Mouse (Mus musculus): ENCODE results near the gene Acot7.

The Acot7 gene

GRCm38 (mm10) chr4:152276389-152277347 lies 98.7 kb downstream of the Acot7 start:
- POLR2A ChIA-PET, result interaction anchor here in 2 of 4 experiments (1.0 to 1.4 kb wide), 3 partner anchors 9 to 82 kb away, joined by 3 to 6 read pairs (median 3); no protein-coding TSS in a partner anchor
- CTCF ChIA-PET, result interaction anchor here (0.5 to 5.3 kb wide), 68 partner anchors 8 to 357 kb away, joined by 3 to 50 read pairs (median 4); partner anchors contain the start of genes Rnf207 (in 2 of the 4), Chd5 (in 1 of the 4) and Icmt (in 1 of the 4)

GRCm38 (mm10) chr4:152277916-152278315 lies 100.0 kb downstream of the Acot7 start:
- ChIA-PET CTCF (interaction anchor here in 2 of 4 experiments (0.7 to 2.5 kb wide), 2 partner anchors 11 to 124 kb away, joined by 3 to 13 read pairs; no protein-coding TSS in a partner anchor), POLR2A (no interaction called here)

GRCm38 (mm10) chr4:152278986-152279385 lies 101.1 kb downstream of the Acot7 start:
- POLR2A ChIA-PET, result no interaction called here
- CTCF ChIA-PET, result interaction anchor here in 1 of 4 experiments (1.7 kb wide), 1 partner anchor 14 kb away, joined by 4 read pairs; no protein-coding TSS in a partner anchor

- ChIA-PET CTCF (interaction anchor here in 3 of 4 experiments (0.6 to 3.7 kb wide), 18 partner anchors 9 to 313 kb away, joined by 3 to 27 read pairs (median 5); partner anchors contain the start of genes Acot7 (in 1 of the 3), Rnf207 (in 1 of the 3) and Rpl22 (in 1 of the 3)), POLR2A (interaction anchor here (0.5 to 1.6 kb wide), 12 partner anchors 9 to 203 kb away, joined by 3 to 10 read pairs (median 4); partner anchors contain the start of genes Hes3 (in 3 of the 4), Icmt (in 1 of the 4) and Rpl22 (in 1 of the 4))
Observed at GRCm38 (mm10) chr4:152281601-152282000, 103.7 kb downstream of the Acot7 start.

- POLR2A ChIA-PET, result interaction anchor here (0.7 to 1.6 kb wide), 8 partner anchors 9 to 240 kb away, joined by 3 to 6 read pairs (median 4); partner anchors contain the start of genes Hes3 (in 1 of the 4) and Rpl22 (in 1 of the 4)
- CTCF ChIA-PET, result interaction anchor here (0.6 to 3.7 kb wide), 17 partner anchors 9 to 532 kb away, joined by 3 to 27 read pairs (median 5); partner anchors contain the start of genes Acot7 (in 1 of the 4) and Rnf207 (in 1 of the 4)
Observed at GRCm38 (mm10) chr4:152282721-152283120, 104.8 kb downstream of the Acot7 start.

GRCm38 (mm10) chr4:152283186-152283950 lies 105.4 kb downstream of the Acot7 start:
- POLR2A ChIA-PET, result interaction anchor here in 2 of 4 experiments (0.8 to 1.6 kb wide), 5 partner anchors 8 to 42 kb away, joined by 3 to 4 read pairs (median 3); partner anchors contain the start of genes Rnf207 (in 1 of the 2) and Rpl22 (in 1 of the 2)
- CTCF ChIA-PET, result interaction anchor here (0.5 to 3.7 kb wide), 32 partner anchors 9 to 1357 kb away, joined by 3 to 27 read pairs (median 4); partner anchors contain the start of genes Icmt (in 2 of the 4), Acot7 (in 1 of the 4) and Rnf207 (in 1 of the 4)

- ChIA-PET CTCF (interaction anchor here (0.5 to 3.1 kb wide), 23 partner anchors 9 to 1768 kb away, joined by 3 to 20 read pairs (median 4); partner anchors contain the start of gene Icmt (in 2 of the 4)), POLR2A (interaction anchor here in 2 of 4 experiments (0.8 to 2.0 kb wide), 4 partner anchors 9 to 99 kb away, joined by 3 to 6 read pairs (median 3); partner anchors contain the start of gene Icmt (in 1 of the 2))
Observed at GRCm38 (mm10) chr4:152285505-152285904, 107.6 kb downstream of the Acot7 start.

GRCm38 (mm10) chr4:152286183-152286582 lies 108.2 kb downstream of the Acot7 start:
- ChIA-PET POLR2A (interaction anchor here in 3 of 4 experiments (0.8 to 2.0 kb wide), 6 partner anchors 10 to 112 kb away, joined by 3 to 6 read pairs (median 3); partner anchors contain the start of gene Icmt (in 2 of the 3)), CTCF (interaction anchor here (0.5 to 3.1 kb wide), 26 partner anchors 8 to 1767 kb away, joined by 3 to 20 read pairs (median 4); partner anchors contain the start of genes Icmt (in 2 of the 4) and Rnf207 (in 2 of the 4))

GRCm38 (mm10) chr4:152286887-152287286 lies 109.0 kb downstream of the Acot7 start:
- ChIA-PET CTCF (interaction anchor here (0.6 to 3.1 kb wide), 16 partner anchors 10 to 167 kb away, joined by 3 to 20 read pairs (median 4); partner anchors contain the start of gene Rnf207 (in 2 of the 4)), POLR2A (interaction anchor here in 3 of 4 experiments (0.9 to 1.7 kb wide), 6 partner anchors 10 to 128 kb away, joined by 3 to 5 read pairs (median 3); partner anchors contain the start of genes Icmt (in 2 of the 3), Hes2 (in 1 of the 3) and Rpl22 (in 1 of the 3))

GRCm38 (mm10) chr4:152287317-152288120 lies 109.6 kb downstream of the Acot7 start:
- ChIA-PET CTCF (interaction anchor here (0.8 to 3.1 kb wide), 8 partner anchors 11 to 134 kb away, joined by 3 to 20 read pairs (median 4); partner anchors contain the start of gene Rnf207 (in 1 of the 4)), POLR2A (interaction anchor here in 3 of 4 experiments (0.6 to 1.7 kb wide), 8 partner anchors 9 to 267 kb away, joined by 3 to 5 read pairs (median 3); partner anchors contain the start of genes Icmt (in 3 of the 3), Hes2 (in 1 of the 3) and Rpl22 (in 1 of the 3))

GRCm38 (mm10) chr4:152288398-152288945 lies 110.5 kb downstream of the Acot7 start:
- CTCF ChIA-PET, result no interaction called here

GRCm38 (mm10) chr4:152290385-152290784 lies 112.5 kb downstream of the Acot7 start:
- ChIA-PET CTCF (interaction anchor here (0.7 to 1.6 kb wide), 13 partner anchors 14 to 156 kb away, joined by 3 to 6 read pairs (median 3); partner anchors contain the start of gene Rnf207 (in 2 of the 4)), POLR2A (interaction anchor here in 2 of 4 experiments (1.0 to 1.4 kb wide), 4 partner anchors 9 to 182 kb away, joined by 3 to 4 read pairs (median 4); no protein-coding TSS in a partner anchor)

More at GRCm38 (mm10) chr4:152288398-152288945, 110.5 kb downstream of the Acot7 start:
- POLR2A ChIA-PET, result interaction anchor here in 1 of 4 experiments (1.0 to 1.7 kb wide), 2 partner anchors 8 to 130 kb away, joined by 3 to 5 read pairs; partner anchors contain the start of genes Hes2 and Icmt

GRCm38 (mm10) chr4:152290991-152291390 lies 113.1 kb downstream of the Acot7 start:
- ChIA-PET CTCF (interaction anchor here (0.5 to 1.6 kb wide), 17 partner anchors 15 to 441 kb away, joined by 3 to 6 read pairs (median 3); partner anchors contain the start of gene Rnf207 (in 1 of the 4)), POLR2A (interaction anchor here in 2 of 4 experiments (0.9 to 1.8 kb wide), 7 partner anchors 9 to 183 kb away, joined by 3 to 8 read pairs (median 4); partner anchors contain the start of gene Rpl22 (in 1 of the 2))

GRCm38 (mm10) chr4:152291562-152291961 lies 113.6 kb downstream of the Acot7 start, which contains the start of gene Hes3:
Gene Hes3, minus strand, starts transcription at chr4:152291662.
- CTCF ChIA-PET, result interaction anchor here in 2 of 4 experiments (0.8 to 1.3 kb wide), 6 partner anchors 17 to 150 kb away, joined by 3 to 4 read pairs (median 3); no protein-coding TSS in a partner anchor
- POLR2A ChIA-PET, result interaction anchor here in 3 of 4 experiments (0.7 to 1.8 kb wide), 9 partner anchors 9 to 184 kb away, joined by 3 to 8 read pairs (median 3); partner anchors contain the start of gene Rpl22 (in 1 of the 3)

All from embryonic stem cell, embryonic (primary cell).